Mouse (Mus musculus) heart, postnatal 36 days (tissue): ENCODE results near the gene Prss54. TPM values are rescaled to one million over a fixed set of nuclear protein-coding genes. Genes with fewer than 3 reads are reported as not detected.

Source experiments
- DNase-seq, 2 experiments: peaks; one replicate each; pipeline ENCODE4 v3.0.0; 2021 to 2022
- intact Hi-C: fragments of 180-260 bp; cut with DNase I; formaldehyde crosslinking; loops from one replicate; pipeline ENCODE4 v1.15.1; 2025
- total RNA-seq, 2 experiments: library from RNA; stranded (reverse); gene quantifications; 2 replicates each; pipeline ENCODE4 v1.2.3; 2021

Gene Prss54
- total RNA-seq, 2 experiments from 2014 or later, result not detected

- intact Hi-C loops, result no loop called here
- no peak for DNase-seq
These were observed 9.9 kb downstream of the Prss54 start for GRCm38 (mm10) chr8:95566217-95566616.

- no peak for DNase-seq
- intact Hi-C loops, result no loop called here
These were observed 20.2 kb downstream of the Prss54 start for GRCm38 (mm10) chr8:95555963-95556362.

- intact Hi-C loops, result no loop called here
- DNase-seq, result no peak
These were observed 24.6 kb downstream of the Prss54 start for GRCm38 (mm10) chr8:95551577-95551976.

GRCm38 (mm10) chr8:95549871-95550829 is 26.0 kb downstream of the Prss54 start:
- DNase-seq, result no peak
- intact Hi-C loops, result no loop called here

GRCm38 (mm10) chr8:95547931-95548330 is 28.2 kb downstream of the Prss54 start:
- intact Hi-C loops, result no loop called here
- no peak for DNase-seq

GRCm38 (mm10) chr8:95546986-95547385 is 29.2 kb downstream of the Prss54 start:
- intact Hi-C loops, result no loop called here
- DNase-seq, result no peak

- no peak for DNase-seq
- intact Hi-C loops, result no loop called here
These were observed 30.3 kb downstream of the Prss54 start for GRCm38 (mm10) chr8:95545815-95546214.

GRCm38 (mm10) chr8:95543065-95543464 is 33.1 kb downstream of the Prss54 start:
- no peak for DNase-seq
- intact Hi-C loops, result no loop called here

- DNase-seq, result peak in 1 of 2 experiments; percentile 6
- intact Hi-C loops, result no loop called here
These were observed 33.9 kb downstream of the Prss54 start for GRCm38 (mm10) chr8:95542191-95542590.

- no peak for DNase-seq
- intact Hi-C loops, result no loop called here
These were observed 36.7 kb downstream of the Prss54 start for GRCm38 (mm10) chr8:95539487-95539886.

GRCm38 (mm10) chr8:95533584-95534387 is 42.4 kb downstream of the Prss54 start, which contains the start of gene Ccdc113:
Ccdc113 (plus strand) TSS chr8:95534085.
- peak; percentile 22 for DNase-seq
- intact Hi-C loops, result loop anchor here (5.0 kb wide), 1 partner anchor 186 kb away; no protein-coding TSS in a partner anchor

GRCm38 (mm10) chr8:95532206-95532605 is 43.9 kb downstream of the Prss54 start:
- no peak for DNase-seq
- intact Hi-C loops, result loop anchor here (5.0 kb wide), 1 partner anchor 185 kb away; no protein-coding TSS in a partner anchor

GRCm38 (mm10) chr8:95528750-95529310 is 47.3 kb downstream of the Prss54 start:
- intact Hi-C loops, result no loop called here
- DNase-seq, result no peak

- intact Hi-C loops, result no loop called here
- DNase-seq, result no peak
These were observed 47.9 kb downstream of the Prss54 start for GRCm38 (mm10) chr8:95528194-95528593.

GRCm38 (mm10) chr8:95523991-95524390 is 52.1 kb downstream of the Prss54 start:
- DNase-seq, result no peak
- intact Hi-C loops, result no loop called here

- intact Hi-C loops, result no loop called here
These were observed 59.2 kb downstream of the Prss54 start for GRCm38 (mm10) chr8:95516928-95517327.

GRCm38 (mm10) chr8:95513219-95513618 is 62.9 kb downstream of the Prss54 start:
- intact Hi-C loops, result no loop called here
- DNase-seq, result no peak

More at GRCm38 (mm10) chr8:95516928-95517327, 59.2 kb downstream of the Prss54 start:
- DNase-seq, result no peak

GRCm38 (mm10) chr8:95512257-95512656 is 63.9 kb downstream of the Prss54 start:
- no peak for DNase-seq
- intact Hi-C loops, result no loop called here
